Mouse (Mus musculus) ES-E14 (cell line): ENCODE measurements around the gene Drd4. TPM values are rescaled to one million over a fixed set of nuclear protein-coding genes. Genes with fewer than 3 reads are reported as not detected.

Experiments used
- DNase-seq: peaks from one replicate; pipeline ENCODE4 v3.0.0-alpha.2; 2013; ENCODE audit warnings: low read depth, low spot score
- H3K27ac ChIP-seq: 2 replicates; pipeline ENCODE4 v1.5.1; 2012; ENCODE audit warnings: low read depth, mild to moderate bottlenecking, low read length, moderate library complexity, mixed read lengths; ENCODE audit not compliant: poor library complexity, insufficient read depth, severe bottlenecking
- H3K36me3 ChIP-seq: 2 replicates; pipeline ENCODE4 v1.6.1; 2012; ENCODE audit warnings: mild to moderate bottlenecking, low read length, moderate library complexity, mixed read lengths; ENCODE audit not compliant: control insufficient read depth, poor library complexity, insufficient read depth, severe bottlenecking
- H3K4me1 ChIP-seq, 2 experiments: fragments of 150-350 bp in 1 of 2; sonication (generic) in 1 of 2; 2 replicates each; pipeline ENCODE4 v1.6.1; 2012; ENCODE audit warnings: low read length in 2 of 2, mild to moderate bottlenecking in 1 of 2, mixed read lengths in 1 of 2; ENCODE audit not compliant: control insufficient read depth in 2 of 2, insufficient read depth in 2 of 2, poor library complexity in 1 of 2
- H3K4me3 ChIP-seq, 2 experiments: fragments of 150-350 bp in 1 of 2; sonication (generic) in 1 of 2; 2 replicates each; pipeline ENCODE4 v1.5.1; 2012; ENCODE audit warnings: low read length in 2 of 2, low read depth in 1 of 2, mild to moderate bottlenecking in 1 of 2, mixed read lengths in 1 of 2; ENCODE audit not compliant: insufficient read depth in 1 of 2, poor library complexity in 1 of 2, severe bottlenecking in 1 of 2
- H3K9ac ChIP-seq: 2 replicates; pipeline ENCODE4 v1.6.1; 2012; ENCODE audit warnings: low read depth, mild to moderate bottlenecking, low read length, mixed read lengths; ENCODE audit not compliant: poor library complexity, insufficient read depth, severe bottlenecking
- H3K9me3 ChIP-seq: fragments of 150-350 bp; sonication (generic); 2 replicates; pipeline ENCODE4 v1.6.1; 2012; ENCODE audit warnings: low read depth, mild to moderate bottlenecking, low read length; ENCODE audit not compliant: control insufficient read depth, insufficient read depth
- CHD2 ChIP-seq: IDR thresholded peaks from 2 replicates; pipeline ENCODE4 v1.6.1; 2014; ENCODE audit warnings: mild to moderate bottlenecking, low read depth, low read length, inconsistent platforms
- HCFC1 ChIP-seq: IDR thresholded peaks from 2 replicates; pipeline ENCODE4 v1.6.1; 2012; ENCODE audit warnings: low read length, inconsistent platforms, borderline replicate concordance; ENCODE audit not compliant: insufficient read depth
- MAFK ChIP-seq: IDR thresholded peaks from 2 replicates; pipeline ENCODE4 v1.6.1; 2014; ENCODE audit warnings: mild to moderate bottlenecking, low read depth, low read length, inconsistent platforms; ENCODE audit not compliant: insufficient read depth
- ZC3H11A ChIP-seq: IDR thresholded peaks from 2 replicates; pipeline ENCODE4 v1.6.1; 2012; ENCODE audit warnings: low read depth, mild to moderate bottlenecking, inconsistent platforms, low read length, borderline replicate concordance
- ZNF384 ChIP-seq: IDR thresholded peaks from 2 replicates; pipeline ENCODE4 v1.6.1; 2012; ENCODE audit warnings: low read depth, low read length, inconsistent platforms
- in situ Hi-C, 2 experiments: fragments of 600-800 bp; cut with MboI; formaldehyde crosslinking; loops; one replicate each; pipeline ENCODE4 v1.15.1; 2025; ENCODE audit warnings: low sequenced_read_pairs in 2 of 2, inconsistent platforms in 1 of 2; ENCODE audit not compliant: unreplicated experiment in 2 of 2
- total RNA-seq: library from RNA; depleted of rRNA; stranded (reverse); fragments of 300-350 nt; gene quantifications from 2 replicates; pipeline ENCODE4 v1.2.3, GENCODE M21; 2012

The Drd4 gene
- total RNA-seq, 1 experiment = 0.76 TPM

DNA sequence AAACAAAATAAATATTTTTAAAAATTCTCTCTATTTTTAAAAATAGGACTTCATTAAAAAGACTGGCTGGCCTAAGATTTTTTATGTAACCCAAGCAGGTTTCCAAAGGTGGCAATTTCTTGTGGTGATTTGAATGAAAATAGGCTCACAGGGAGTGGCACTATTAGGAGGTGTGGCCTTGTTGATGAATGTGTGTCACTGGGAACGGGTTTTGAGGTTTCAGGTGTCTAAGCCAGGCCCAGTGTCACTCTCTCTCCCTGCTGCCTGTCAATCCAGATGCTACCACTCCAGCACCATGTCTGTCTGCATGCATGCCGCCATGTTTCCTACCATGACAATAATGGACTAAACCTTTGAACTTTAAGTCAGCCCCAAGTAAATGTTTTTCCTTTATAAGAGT, 27.6 kb downstream of the Drd4 start:
- in situ Hi-C loops = no loop called here

DNA sequence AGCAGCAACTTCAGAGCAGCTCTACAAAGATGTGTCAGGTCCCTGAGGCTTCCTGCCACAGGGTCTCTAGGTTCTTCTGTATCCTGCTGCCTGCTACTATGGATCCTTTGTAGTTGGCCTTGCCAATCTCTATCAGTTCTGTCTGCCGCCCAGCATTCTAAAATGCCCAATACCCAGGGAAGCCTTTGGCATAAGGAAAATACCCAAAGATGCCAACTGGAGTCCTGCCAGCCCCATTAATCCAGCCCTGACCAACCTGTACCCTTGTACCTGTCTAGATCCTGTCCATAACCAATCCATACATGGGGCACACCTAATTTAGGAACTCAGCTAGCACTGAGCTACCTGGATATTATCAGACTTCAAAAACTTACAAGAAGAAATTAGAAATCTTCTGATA, 32.9 kb downstream of the Drd4 start:
- peaks cover 46% of the 10 kb centered on the region for H3K36me3 ChIP-seq
- no peak overlapping the region for H3K4me3 ChIP-seq
- TF ChIP-seq ZNF384 (no peak), ZC3H11A (peak; percentile 5; the same call in 1 of the 2 replicates)
- DNase-seq = no peak
- peaks cover 3 to 9% of the 10 kb centered on the region in 2 experiments; a peak in 3 of 4 replicates for H3K4me1 ChIP-seq
- no peaks in the 10 kb centered on the region for H3K9me3 ChIP-seq
- no peak overlapping the region for H3K27ac ChIP-seq
- no peak overlapping the region for H3K9ac ChIP-seq
- in situ Hi-C loops = no loop called here

More for the DNA sequence above, 27.6 kb downstream of the Drd4 start:
- no peak overlapping the region for H3K27ac ChIP-seq
- no peak overlapping the region for H3K9ac ChIP-seq
- TF ChIP-seq MAFK (no peak), CHD2 (no peak), ZC3H11A (no peak), HCFC1 (no peak), ZNF384 (no peak)
- H3K4me3 ChIP-seq = no peak overlapping the region
- H3K36me3 ChIP-seq = peaks cover 55% of the 10 kb centered on the region
- H3K4me1 ChIP-seq = peaks cover 3% of the 10 kb centered on the region in 2 experiments; a peak in 2 of 4 replicates
- no peaks in the 10 kb centered on the region for H3K9me3 ChIP-seq
- no peak for DNase-seq

DNA sequence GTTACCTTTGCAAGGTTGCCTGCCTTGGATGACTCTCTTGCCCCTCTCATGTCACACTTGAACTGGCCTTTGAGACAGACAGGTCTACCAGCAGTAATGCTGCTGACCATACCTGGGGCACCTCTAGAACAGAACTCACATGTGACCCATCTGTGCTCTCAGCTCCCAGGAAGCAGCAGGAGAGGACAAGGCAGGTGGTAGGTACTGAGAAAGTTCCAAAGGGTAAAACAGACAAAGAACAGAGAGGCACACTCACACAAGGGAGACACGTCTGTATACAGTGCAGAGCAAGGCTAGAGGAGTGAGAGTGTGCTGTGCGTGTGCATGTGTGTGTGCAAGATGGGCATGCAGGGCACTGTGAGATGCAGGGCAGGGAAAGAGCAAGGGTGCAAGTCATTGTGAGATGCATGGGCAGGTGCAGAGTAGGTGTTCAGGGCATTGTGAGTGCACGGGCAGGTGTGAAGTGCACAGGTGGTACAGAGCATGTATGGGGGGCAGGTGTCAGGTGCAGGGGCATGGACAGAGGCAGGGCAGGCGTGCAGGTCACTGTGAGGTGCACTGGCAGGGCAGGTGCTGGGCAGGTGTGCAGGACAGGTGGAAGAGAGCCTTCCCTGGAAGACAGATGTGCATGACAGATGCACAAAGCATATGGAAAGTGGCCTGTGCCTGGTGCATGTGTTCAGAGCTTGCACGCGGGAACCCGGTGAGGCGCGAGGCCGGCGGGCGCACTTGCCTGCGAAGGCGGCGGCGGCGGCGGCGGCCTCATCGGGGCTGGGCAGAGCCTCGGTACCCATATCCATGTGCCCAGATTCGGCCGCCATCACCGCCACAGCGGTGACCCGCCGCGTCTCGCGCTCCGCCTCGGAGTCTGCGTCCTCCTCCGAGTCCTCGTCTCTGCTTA, 35.0 kb downstream of the Drd4 start:
- peak overlapping the region; percentile 76 to 84; a peak in 3 of 4 replicates for H3K4me3 ChIP-seq
- H3K9ac ChIP-seq = peak overlapping the region; percentile 94
- H3K4me1 ChIP-seq = peaks cover 2 to 9% of the 10 kb centered on the region in 2 experiments; a peak in 2 of 4 replicates
- H3K27ac ChIP-seq = no peak overlapping the region
- no peak for DNase-seq
- no peaks in the 10 kb centered on the region for H3K9me3 ChIP-seq
- in situ Hi-C loops = no loop called here
- TF ChIP-seq MAFK = no peak
- no peak for TF ChIP-seq CHD2
- no peak for TF ChIP-seq HCFC1
- no peak for TF ChIP-seq ZNF384
- TF ChIP-seq ZC3H11A = no peak
- peaks cover 39% of the 10 kb centered on the region for H3K36me3 ChIP-seq

DNA sequence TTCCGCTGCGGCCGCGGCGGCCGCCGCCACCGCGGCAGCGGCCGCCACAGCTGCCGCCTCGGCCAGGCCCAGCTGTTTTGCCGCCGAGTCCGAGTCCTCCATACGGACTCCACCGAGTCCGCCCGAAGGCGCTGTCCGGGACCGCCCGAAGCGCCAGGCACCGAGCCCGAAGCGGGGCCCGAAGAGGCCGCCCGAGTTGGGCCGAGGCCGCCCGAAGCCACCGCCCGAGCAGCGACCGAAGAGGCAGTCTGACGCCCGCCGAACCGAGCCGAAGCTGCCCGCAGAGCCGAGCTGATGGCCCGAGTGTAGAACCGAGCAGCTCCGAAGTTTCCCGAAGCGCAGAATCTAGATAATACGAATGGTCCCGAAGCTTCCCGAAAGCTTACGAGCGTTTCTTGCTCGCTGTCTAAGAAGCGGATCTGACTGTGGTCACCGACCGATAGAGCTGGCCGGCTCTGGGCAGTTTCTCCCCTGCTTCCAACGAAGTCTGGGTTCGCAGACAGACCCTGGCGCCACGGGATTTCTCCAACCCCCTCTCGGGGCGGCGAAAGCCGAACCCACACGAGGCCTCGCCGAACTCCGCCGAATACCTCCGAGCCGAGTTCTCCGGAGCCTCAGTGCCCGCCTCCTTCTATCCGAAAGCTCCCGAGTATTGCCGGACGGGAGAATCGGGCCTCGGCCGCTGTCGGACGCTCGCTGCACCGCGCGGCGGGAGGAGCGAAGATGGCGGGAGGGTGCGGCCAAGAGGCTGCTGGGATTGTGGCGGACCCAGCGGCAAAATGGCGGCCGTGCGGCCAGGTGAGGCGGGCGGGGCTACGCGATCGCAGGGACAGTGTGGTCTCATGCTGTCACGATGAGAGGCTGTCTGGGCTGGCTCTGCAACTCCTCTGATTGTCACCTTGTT, 35.9 kb downstream of the Drd4 start, which contains the start of the genes Deaf1 and Tmem80:
Gene Deaf1, minus strand, starts transcription at position 222 of the 904 bp plus-strand sequence.
Gene Tmem80, plus strand, starts transcription at position 271 of the 904 bp plus-strand sequence.
- H3K9me3 ChIP-seq = no peaks in the 10 kb centered on the region
- in situ Hi-C loops = no loop called here
- peak within 1 kb of the TSS; percentile 76 to 84 for H3K4me3 ChIP-seq
- peak within 1 kb of the TSS; percentile 94 for H3K9ac ChIP-seq
- peak; percentile 64 for DNase-seq
- TF ChIP-seq CHD2 (no peak), ZNF384 (no peak), HCFC1 (no peak), MAFK (no peak), ZC3H11A (no peak)
- H3K27ac ChIP-seq = peak within 1 kb of the TSS; percentile 25; the same call in 1 of the 2 replicates
- peaks cover 30% of the 10 kb centered on the region; the same call in 1 of the 2 replicates for H3K36me3 ChIP-seq
- peaks cover 2 to 9% of the 10 kb centered on the region in 2 experiments; a peak in 2 of 4 replicates for H3K4me1 ChIP-seq
